Mouse (Mus musculus): Measurements from ENCODE around the gene Aida.
"Not testable (repeated sequence)": the region's sequence is repeated elsewhere in the genome, so short reads cannot be mapped to it uniquely, and the experiment has no call there.

Gene Aida

GRCm38 (mm10) chr1:183296465-183296864 is at the start of gene Aida:
TSS of gene Aida (plus strand) at chr1:183296590.
- no peak for DNase-seq (ENCODE audit: low spot score)

GRCm38 (mm10) chr1:183248144-183248543 is 48.2 kb upstream of the Aida start:
- DNase-seq (ENCODE audit: low spot score) = no peak

- DNase-seq (ENCODE audit: low spot score) = no peak
Measured at GRCm38 (mm10) chr1:183250612-183251011, 45.8 kb upstream of the Aida start.

- DNase-seq (ENCODE audit: low spot score) = no peak
Measured at GRCm38 (mm10) chr1:183251818-183252217, 44.6 kb upstream of the Aida start.

GRCm38 (mm10) chr1:183252574-183252973 is 43.8 kb upstream of the Aida start:
- no peak for DNase-seq (ENCODE audit: low spot score)

GRCm38 (mm10) chr1:183264145-183265008 is 32.0 kb upstream of the Aida start:
- DNase-seq (ENCODE audit: low spot score) = no peak

GRCm38 (mm10) chr1:183265921-183266467 is 30.4 kb upstream of the Aida start:
- no peak for DNase-seq (ENCODE audit: low spot score)

GRCm38 (mm10) chr1:183267666-183268065 is 28.7 kb upstream of the Aida start:
- no peak for DNase-seq (ENCODE audit: low spot score)

GRCm38 (mm10) chr1:183272867-183273818 is 23.2 kb upstream of the Aida start:
- no peak for DNase-seq (ENCODE audit: low spot score)

- no peak for DNase-seq (ENCODE audit: low spot score)
Measured at GRCm38 (mm10) chr1:183274385-183274784, 22.0 kb upstream of the Aida start.

GRCm38 (mm10) chr1:183275763-183276162 is 20.6 kb upstream of the Aida start:
- no peak for DNase-seq (ENCODE audit: low spot score)

GRCm38 (mm10) chr1:183288351-183288750 is 8.0 kb upstream of the Aida start:
- no peak for DNase-seq (ENCODE audit: low spot score)

GRCm38 (mm10) chr1:183289576-183289975 is 6.8 kb upstream of the Aida start:
- DNase-seq (ENCODE audit: low spot score) = no peak

GRCm38 (mm10) chr1:183296877-183297383 is 540 bp downstream of the Aida start, which contains the start of gene Brox:
TSS of gene Brox (minus strand) at chr1:183297269.
- DNase-seq (ENCODE audit: low spot score) = peak; percentile 97

- no peak for DNase-seq (ENCODE audit: low spot score)
Measured at GRCm38 (mm10) chr1:183297473-183297885, 1.1 kb downstream of the Aida start.

- peak; percentile 56 for DNase-seq (ENCODE audit: low spot score)
Measured at GRCm38 (mm10) chr1:183297886-183298489, 1.6 kb downstream of the Aida start.

GRCm38 (mm10) chr1:183299161-183299560 is 2.8 kb downstream of the Aida start:
- peak; percentile 76 for DNase-seq (ENCODE audit: low spot score)

GRCm38 (mm10) chr1:183307555-183307954 is 11.2 kb downstream of the Aida start:
- no peak for DNase-seq (ENCODE audit: low spot score)

GRCm38 (mm10) chr1:183308476-183308875 is 12.1 kb downstream of the Aida start:
- DNase-seq (ENCODE audit: low spot score) = no peak

GRCm38 (mm10) chr1:183309601-183310000 is 13.2 kb downstream of the Aida start:
- not testable (repeated sequence) for DNase-seq (ENCODE audit: low spot score)

GRCm38 (mm10) chr1:183312076-183312475 is 15.7 kb downstream of the Aida start:
- no peak for DNase-seq (ENCODE audit: low spot score)

GRCm38 (mm10) chr1:183315783-183316182 is 19.4 kb downstream of the Aida start:
- DNase-seq (ENCODE audit: low spot score) = no peak

Data from spleen, adult 12 weeks (tissue).